ENCODE assay signal across 14 mouse cellular contexts in the genomic region with DNA sequence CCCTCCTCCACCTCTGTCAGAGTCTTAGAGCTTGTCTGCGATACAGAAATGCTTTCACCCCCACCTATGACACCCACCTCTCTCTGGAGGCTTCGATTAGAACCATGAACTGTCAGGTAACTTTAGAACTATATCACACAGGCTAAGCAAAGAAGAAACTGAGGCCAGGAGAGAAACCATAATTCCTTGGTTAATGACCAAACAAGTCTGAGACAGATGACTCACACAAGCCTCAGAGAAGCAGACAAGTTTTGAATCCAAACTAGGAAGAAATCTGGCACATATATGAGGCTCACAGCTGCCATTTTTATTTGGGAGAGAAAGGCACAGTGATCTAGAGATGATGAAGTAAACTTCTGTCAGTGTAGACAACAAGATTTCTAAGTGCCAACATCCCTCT.
DNase-seq lines count a peak whose midpoint lies in the region; ATAC-seq and TF ChIP-seq lines count a peak whose summit lies in the region.
"Had no signal": no experiment of that assay in that cellular context is flagged by ENCODE, and none has a peak within 500 bp of the region (broad histone marks: within the 10 kb centered on the region; RNA-seq: fewer than 3 reads in every experiment).

No protein-coding gene starts in this region.

- peak overlapping the region; percentile 94 for H3K27ac ChIP-seq in layer of hippocampus, adult 2 months
- peak overlapping the region; percentile 69 for H3K27ac ChIP-seq in embryonic fibroblast, embryonic 13.5 days (ENCODE audit: insufficient read depth, low read length)
- H3K27ac ChIP-seq in hindbrain, embryonic 16.5 days (ENCODE audit: low read depth, low read length): no peak overlapping the region

- TF ChIP-seq CTCF in layer of hippocampus, adult 2 months (conservative IDR thresholded peaks at IDR 0.05): no peak
- no peak for TF ChIP-seq CTCF in embryonic fibroblast, embryonic 13.5 days (IDR thresholded peaks at IDR 0.05; ENCODE audit: borderline replicate concordance, insufficient read depth, low read length)

- no peak for TF ChIP-seq POLR2A in embryonic fibroblast, embryonic 13.5 days (IDR thresholded peaks at IDR 0.05; ENCODE audit: low read depth, low read length)
- TF ChIP-seq POLR2A in myocyte (IDR thresholded peaks at IDR 0.05; ENCODE audit: insufficient read length, low read depth): no peak

- peaks cover 37% of the 10 kb centered on the region for H3K79me2 ChIP-seq in myocyte (ENCODE audit: control insufficient read depth, insufficient read depth)

- H3K9me3 ChIP-seq in hindbrain, embryonic 16.5 days (ENCODE audit: control insufficient read depth, low read length): no peaks in the 10 kb centered on the region

- ATAC-seq in hindbrain, embryonic 16.5 days: no peak

- H3ac ChIP-seq in myocyte (ENCODE audit: control insufficient read depth, insufficient read length): no peak overlapping the region

- H3K4me3 ChIP-seq in layer of hippocampus, adult 2 months: peak overlapping the region; percentile 61
- peak overlapping the region; percentile 11; the same call in 1 of the 2 replicates for H3K4me3 ChIP-seq in embryonic fibroblast, embryonic 13.5 days (ENCODE audit: insufficient read depth, low read length)
- peak overlapping the region; percentile 66 for H3K4me3 ChIP-seq in hindbrain, embryonic 16.5 days (ENCODE audit: low read length)
- peak overlapping the region; percentile 74 for H3K4me3 ChIP-seq in myocyte

- WGBS in hindbrain, embryonic 16.5 days: 53% methylated on average over 2 of the region's 2 CpGs

- peak overlapping the region; percentile 65; the same call in 1 of the 2 replicates for H3K9ac ChIP-seq in hindbrain, embryonic 16.5 days (ENCODE audit: low read depth, low read length)

- intact Hi-C loops in gastrocnemius, postnatal 36 days (cut with DNase I): no loop called here

- peak overlapping the region; percentile 70 for H3K4me2 ChIP-seq in hindbrain, embryonic 16.5 days (ENCODE audit: low read length)
- peak overlapping the region; percentile 63 for H3K4me2 ChIP-seq in myocyte (ENCODE audit: low read depth)
- H3K4me2 ChIP-seq: liver, embryonic 11.5 days had no signal

- no peak for DNase-seq in layer of hippocampus, adult 2 months (ENCODE audit: low spot score in 2 of 2)
- no peak for DNase-seq in layer of hippocampus, adult 9-10 months (ENCODE audit: low spot score)
- DNase-seq in adrenal gland, postnatal 10 days: no peak
- no peak for DNase-seq in gastrocnemius, postnatal 36 days
- no peak for DNase-seq in lung, postnatal 36 days
- DNase-seq: cerebellum, adult 9-10 months; gastrocnemius, postnatal 10 days; kidney, adult 11 months; layer of hippocampus, adult 9-11 months; thymus, postnatal 36 days had no signal

- H3K36me3 ChIP-seq in hindbrain, embryonic 16.5 days (ENCODE audit: control insufficient read depth, insufficient read depth, low read length): no peaks in the 10 kb centered on the region
- no peaks in the 10 kb centered on the region for H3K36me3 ChIP-seq in myocyte (ENCODE audit: control insufficient read depth, insufficient read depth)

- no peaks in the 10 kb centered on the region for H3K27me3 ChIP-seq in hindbrain, embryonic 16.5 days (replicated peaks; ENCODE audit: control insufficient read depth, insufficient read depth, low read length)
- H3K27me3 ChIP-seq in myocyte (ENCODE audit: control insufficient read depth, insufficient read depth, insufficient read length): no peaks in the 10 kb centered on the region

- no peaks in the 10 kb centered on the region for H3K4me1 ChIP-seq in embryonic fibroblast, embryonic 13.5 days (ENCODE audit: control insufficient read depth, insufficient read depth, low read length)
- H3K4me1 ChIP-seq in hindbrain, embryonic 16.5 days (ENCODE audit: control insufficient read depth, insufficient read depth, low read depth, low read length): peaks cover 5% of the 10 kb centered on the region

TF ChIP-seq in myocyte, 11 proteins besides CTCF, POLR2A, EP300 and RAD21:
- TF ChIP-seq SRF (IDR thresholded peaks at IDR 0.05; ENCODE audit: control insufficient read depth, insufficient read length, low read depth) (no peak), TCF3 (IDR thresholded peaks at IDR 0.05; ENCODE audit: insufficient read length, low read depth) (no peak), E2F4 (IDR thresholded peaks at IDR 0.05; ENCODE audit: insufficient read depth) (no peak), USF1 (IDR thresholded peaks at IDR 0.05; ENCODE audit: low read depth) (no peak), MYOG (IDR thresholded peaks at IDR 0.05; ENCODE audit: control insufficient read depth in 1 of 3, insufficient read depth in 1 of 3, insufficient read length in 2 of 3, low read depth in 2 of 3) (no peak), TCF12 (IDR thresholded peaks at IDR 0.05; ENCODE audit: insufficient read depth, poor library complexity, severe bottlenecking) (no peak), REST (IDR thresholded peaks at IDR 0.05; ENCODE audit: insufficient read depth, insufficient read length) (no peak), MYOD1 (IDR thresholded peaks at IDR 0.05; ENCODE audit: control insufficient read depth in 1 of 3, insufficient read length in 2 of 3, low read depth in 2 of 3) (no peak), CEBPB (IDR thresholded peaks at IDR 0.05; ENCODE audit: insufficient read depth, poor library complexity, severe bottlenecking) (no peak), POLR2AphosphoS2 (IDR thresholded peaks at IDR 0.05; ENCODE audit: insufficient read length, low read depth) (no peak), MAX (IDR thresholded peaks at IDR 0.05; ENCODE audit: low read depth) (no peak)

Comparison
In these comparisons a context has a peak if more than half of its experiments do, and no peak if none do; other contexts are left out.
1. H3K4me3 ChIP-seq: peak in every context shown above with its lines; median percentile 74 in myocyte; 66 in hindbrain, embryonic 16.5 days; 61 in layer of hippocampus, adult 2 months; 11 in embryonic fibroblast, embryonic 13.5 days.